Mouse (Mus musculus) monocyte, adult 5-6 weeks (primary cell): ENCODE measurements around the gene Bpi. TPM values are rescaled to one million over a fixed set of nuclear protein-coding genes. Genes with fewer than 3 reads are reported as not detected.
A peak's percentile ranks its signal among the peaks of the same experiment; 100 is the strongest.

Experiments
- ATAC-seq: fragments of 153-309, 156-312 bp; replicated peaks from 2 replicates; pipeline ENCODE4 v1.8.0; 2017; ENCODE audit warnings: mild to moderate bottlenecking; ENCODE audit not compliant: low TSS enrichment, insufficient number of reproducible peaks, severe bottlenecking, poor library complexity, low FRiP score
- total RNA-seq: library from RNA; stranded (forward); fragments of 200-1000, 200-491, 200-594 nt; gene quantifications from 3 replicates; pipeline ENCODE4 v1.2.3, GENCODE M21; 2017

Gene Bpi
- not detected in 3 replicates for total RNA-seq

- peak; percentile 68 for ATAC-seq
Measured at GRCm38 (mm10) chr2:158258005-158258418, at the start of gene Bpi. Bpi (plus strand) TSS chr2:158258094.

GRCm38 (mm10) chr2:158209776-158210175 is 48.1 kb upstream of the Bpi start:
- ATAC-seq, result no peak

GRCm38 (mm10) chr2:158210503-158210902 is 47.4 kb upstream of the Bpi start:
- ATAC-seq, result no peak

- ATAC-seq, result no peak
Measured at GRCm38 (mm10) chr2:158210958-158211357, 46.9 kb upstream of the Bpi start.

- no peak for ATAC-seq
Measured at GRCm38 (mm10) chr2:158211764-158212471, 46.0 kb upstream of the Bpi start.

GRCm38 (mm10) chr2:158215283-158216117 is 42.4 kb upstream of the Bpi start:
- ATAC-seq, result no peak

GRCm38 (mm10) chr2:158216510-158216909 is 41.4 kb upstream of the Bpi start:
- ATAC-seq, result no peak

GRCm38 (mm10) chr2:158219562-158219961 is 38.3 kb upstream of the Bpi start:
- ATAC-seq, result no peak

GRCm38 (mm10) chr2:158221446-158222084 is 36.3 kb upstream of the Bpi start:
- ATAC-seq, result no peak

GRCm38 (mm10) chr2:158222664-158223063 is 35.2 kb upstream of the Bpi start:
- no peak for ATAC-seq

GRCm38 (mm10) chr2:158223497-158223896 is 34.4 kb upstream of the Bpi start:
- no peak for ATAC-seq

GRCm38 (mm10) chr2:158225301-158225700 is 32.6 kb upstream of the Bpi start:
- no peak for ATAC-seq

GRCm38 (mm10) chr2:158228670-158229502 is 29.0 kb upstream of the Bpi start, which contains the start of gene D630003M21Rik:
D630003M21Rik (minus strand) TSS chr2:158229222.
- no peak for ATAC-seq

- ATAC-seq, result no peak
Measured at GRCm38 (mm10) chr2:158229503-158229892, 28.4 kb upstream of the Bpi start.

GRCm38 (mm10) chr2:158230617-158231016 is 27.3 kb upstream of the Bpi start:
- ATAC-seq, result no peak

- no peak for ATAC-seq
Measured at GRCm38 (mm10) chr2:158231071-158231470, 26.8 kb upstream of the Bpi start.

GRCm38 (mm10) chr2:158232414-158232813 is 25.5 kb upstream of the Bpi start:
- no peak for ATAC-seq

- ATAC-seq, result no peak
Measured at GRCm38 (mm10) chr2:158233106-158233505, 24.8 kb upstream of the Bpi start.

GRCm38 (mm10) chr2:158236698-158237097 is 21.2 kb upstream of the Bpi start:
- no peak for ATAC-seq
